Mouse (Mus musculus) embryonic facial prominence, embryonic 13.5 days (tissue): ENCODE data around the gene Ccdc33. TPM values are rescaled to one million over a fixed set of nuclear protein-coding genes. Genes with fewer than 3 reads are reported as not detected.

ENCODE experiments used
- ATAC-seq: fragments of 200-750 bp; cut with Nextera tagmentation; 2 replicates; pipeline ENCODE4 v1.8.0; 2017; ENCODE audit warnings: low read depth; ENCODE audit not compliant: insufficient number of reproducible peaks, insufficient read depth, low FRiP score, low TSS enrichment
- H3K27ac ChIP-seq: fragments of 300-500 bp; sonication (generic); 2 replicates; pipeline ENCODE4 v1.5.1; 2015; ENCODE audit warnings: moderate library complexity, mild to moderate bottlenecking, inconsistent platforms
- H3K27me3 ChIP-seq: fragments of 300-500 bp; sonication (generic); 2 replicates; pipeline ENCODE4 v1.6.1; 2015; ENCODE audit warnings: mild to moderate bottlenecking, inconsistent platforms
- H3K36me3 ChIP-seq: fragments of 300-500 bp; sonication (generic); 2 replicates; pipeline ENCODE4 v1.6.1; 2015; ENCODE audit warnings: mild to moderate bottlenecking, inconsistent platforms
- H3K4me1 ChIP-seq: fragments of 300-500 bp; sonication (generic); 2 replicates; pipeline ENCODE4 v1.6.1; 2015; ENCODE audit warnings: inconsistent platforms
- H3K4me2 ChIP-seq: fragments of 300-500 bp; sonication (generic); 2 replicates; pipeline ENCODE4 v1.6.1; 2015; ENCODE audit warnings: moderate library complexity, mild to moderate bottlenecking, inconsistent platforms
- H3K4me3 ChIP-seq: fragments of 300-500 bp; sonication (generic); 2 replicates; pipeline ENCODE4 v1.5.1; 2015; ENCODE audit warnings: mild to moderate bottlenecking, inconsistent platforms
- H3K9ac ChIP-seq: fragments of 300-500 bp; sonication (generic); 2 replicates; pipeline ENCODE4 v1.6.1; 2015; ENCODE audit warnings: mild to moderate bottlenecking, inconsistent platforms
- H3K9me3 ChIP-seq: fragments of 300-500 bp; sonication (generic); 2 replicates; pipeline ENCODE4 v1.6.1; 2016; ENCODE audit warnings: inconsistent platforms
- WGBS: fragments of 180-500 bp; shearing (Covaris S2); methylation state at CpG from one replicate; pipeline ENCODE4 v1.1.7; 2015; ENCODE audit warnings: mixed read lengths; 5-methylcytosine and 5-hydroxymethylcytosine counted together
- polyA plus RNA-seq: library from polyadenylated mRNA; unstranded; fragments of >200 nt; fragmentation: Nextera tagmentation; extraction: Ambion mirVana; gene quantifications from 2 replicates; pipeline ENCODE4 v1.2.1, GENCODE M21; 2015

Gene Ccdc33
- polyA plus RNA-seq, 1 experiment from 2014 or later: not detected

DNA sequence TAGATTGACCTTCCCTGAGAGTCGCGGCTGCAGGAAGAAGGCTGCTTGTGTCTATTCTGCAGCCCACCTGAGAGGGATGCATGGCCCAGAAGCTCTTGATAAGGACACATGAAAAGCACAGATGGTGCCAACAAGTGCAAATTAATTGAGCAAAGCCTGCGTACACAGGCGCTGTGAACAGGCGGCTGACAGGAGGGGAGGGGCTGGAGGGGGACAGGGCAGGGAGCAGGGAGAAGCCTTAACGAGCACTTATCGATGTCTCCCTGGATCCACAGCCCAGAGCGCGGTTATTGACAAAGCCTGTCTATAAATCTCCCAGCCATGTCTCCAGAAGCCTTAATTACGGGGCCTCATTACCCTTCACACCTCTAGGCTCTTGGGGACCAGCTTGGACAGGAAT lies 73.8 kb downstream of the Ccdc33 start:
- WGBS: 31% methylated on average over 10 of the region's 10 CpGs
- no peak overlapping the region for H3K27ac ChIP-seq
- ATAC-seq: no peak

DNA sequence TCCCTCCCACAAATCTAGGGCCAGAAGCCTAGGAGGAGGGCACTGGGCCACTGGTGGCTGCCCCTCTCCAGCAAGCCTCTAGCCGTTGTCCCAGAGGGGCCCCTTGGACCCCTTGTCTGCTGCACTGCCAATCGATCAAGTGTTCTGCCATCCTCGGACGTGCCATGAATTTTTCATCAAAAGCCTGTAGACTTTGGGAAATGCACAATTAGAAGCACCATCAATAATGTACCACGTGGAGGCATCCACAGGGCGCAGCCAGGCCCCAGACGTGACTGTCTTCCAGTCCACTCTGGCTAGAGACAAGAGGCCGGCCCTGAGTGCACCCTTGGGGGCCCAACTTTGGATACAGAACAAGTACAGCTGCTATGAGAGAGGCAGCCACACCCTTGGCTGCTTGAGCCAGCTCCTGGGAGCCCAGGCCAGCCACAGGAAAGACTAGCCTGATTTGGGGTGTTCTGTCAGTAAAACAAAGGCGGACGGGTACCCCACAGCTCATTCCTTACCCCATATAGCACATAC lies 75.1 kb downstream of the Ccdc33 start:
- Histone ChIP-seq H3K9me3 (no peaks in the 10 kb centered on the region), H3K4me2 (no peak overlapping the region), H3K4me3 (no peak overlapping the region), H3K9ac (no peak overlapping the region), H3K27ac (no peak overlapping the region), H3K36me3 (no peaks in the 10 kb centered on the region), H3K27me3 (peaks cover 20% of the 10 kb centered on the region), H3K4me1 (peaks cover 27% of the 10 kb centered on the region)
- ATAC-seq: no peak
- 83% methylated on average over 10 of the region's 10 CpGs for WGBS

More for the DNA sequence above, 73.8 kb downstream of the Ccdc33 start:
- Histone ChIP-seq H3K36me3 (no peaks in the 10 kb centered on the region), H3K9me3 (no peaks in the 10 kb centered on the region), H3K4me2 (no peak overlapping the region), H3K27me3 (peaks cover 23% of the 10 kb centered on the region), H3K4me3 (no peak overlapping the region), H3K4me1 (peaks cover 32% of the 10 kb centered on the region), H3K9ac (no peak overlapping the region)

DNA sequence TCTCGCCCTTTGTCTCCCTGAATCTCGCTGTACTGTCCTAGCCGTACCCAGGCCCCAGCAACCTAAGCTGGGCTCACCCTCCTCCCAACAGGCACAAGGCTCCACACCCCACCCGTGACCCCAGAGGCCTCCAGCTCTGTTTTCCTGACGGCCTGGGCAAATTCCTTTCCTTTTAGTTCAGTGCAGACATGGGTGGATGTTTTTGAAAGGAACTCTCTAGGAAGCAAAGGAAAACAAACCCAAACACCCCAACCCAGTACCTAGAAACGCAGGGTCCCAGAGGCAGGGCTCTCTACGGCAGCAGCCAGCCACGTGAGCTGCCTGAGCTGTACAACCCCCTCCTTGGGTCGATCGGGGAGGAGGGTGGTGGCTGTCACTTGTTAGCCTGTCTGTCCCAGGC lies 76.2 kb downstream of the Ccdc33 start:
- no peak overlapping the region for H3K27ac ChIP-seq
- 0 out of 2 replicates have a peak overlapping the region, but pooled peaks have one; percentile 8 for H3K9ac ChIP-seq
- H3K36me3 ChIP-seq: no peaks in the 10 kb centered on the region
- no peak for ATAC-seq
- H3K27me3 ChIP-seq: peaks cover 25% of the 10 kb centered on the region
- H3K9me3 ChIP-seq: no peaks in the 10 kb centered on the region
- WGBS: 30% methylated on average over 10 of the region's 10 CpGs
- no peak overlapping the region for H3K4me3 ChIP-seq
- no peak overlapping the region for H3K4me2 ChIP-seq
- peaks cover 23% of the 10 kb centered on the region for H3K4me1 ChIP-seq

DNA sequence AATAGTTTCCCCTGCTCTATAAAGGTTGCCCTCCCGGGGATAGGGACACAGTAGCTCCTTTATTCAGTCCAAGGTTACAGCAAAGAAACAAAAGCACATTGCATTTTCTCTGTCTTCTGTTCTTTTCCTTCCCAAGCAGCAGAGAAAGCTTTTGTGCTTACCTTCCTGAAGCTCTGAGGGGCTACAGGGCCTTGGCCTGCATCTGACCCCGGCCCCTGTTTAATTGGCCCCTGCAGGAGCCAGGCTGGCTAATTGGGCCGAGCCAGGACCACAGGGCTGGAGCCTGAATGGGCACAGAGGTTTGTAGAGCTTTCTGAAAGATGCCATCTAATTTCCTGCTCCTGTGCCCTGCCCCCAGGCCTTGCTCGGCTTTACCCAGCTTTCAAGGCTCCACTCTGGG lies 77.6 kb downstream of the Ccdc33 start:
- ATAC-seq: no peak
- H3K36me3 ChIP-seq: no peaks in the 10 kb centered on the region
- peak overlapping the region; percentile 48; the same call in 1 of the 2 replicates for H3K27ac ChIP-seq
- WGBS: 18% methylated on average over 4 of the region's 4 CpGs
- H3K4me2 ChIP-seq: no peak overlapping the region
- 0 out of 2 replicates have a peak overlapping the region, but pooled peaks have one; percentile 32 for H3K9ac ChIP-seq
- no peaks in the 10 kb centered on the region for H3K9me3 ChIP-seq
- H3K4me3 ChIP-seq: no peak overlapping the region
- H3K4me1 ChIP-seq: peaks cover 23% of the 10 kb centered on the region
- H3K27me3 ChIP-seq: peaks cover 35% of the 10 kb centered on the region

DNA sequence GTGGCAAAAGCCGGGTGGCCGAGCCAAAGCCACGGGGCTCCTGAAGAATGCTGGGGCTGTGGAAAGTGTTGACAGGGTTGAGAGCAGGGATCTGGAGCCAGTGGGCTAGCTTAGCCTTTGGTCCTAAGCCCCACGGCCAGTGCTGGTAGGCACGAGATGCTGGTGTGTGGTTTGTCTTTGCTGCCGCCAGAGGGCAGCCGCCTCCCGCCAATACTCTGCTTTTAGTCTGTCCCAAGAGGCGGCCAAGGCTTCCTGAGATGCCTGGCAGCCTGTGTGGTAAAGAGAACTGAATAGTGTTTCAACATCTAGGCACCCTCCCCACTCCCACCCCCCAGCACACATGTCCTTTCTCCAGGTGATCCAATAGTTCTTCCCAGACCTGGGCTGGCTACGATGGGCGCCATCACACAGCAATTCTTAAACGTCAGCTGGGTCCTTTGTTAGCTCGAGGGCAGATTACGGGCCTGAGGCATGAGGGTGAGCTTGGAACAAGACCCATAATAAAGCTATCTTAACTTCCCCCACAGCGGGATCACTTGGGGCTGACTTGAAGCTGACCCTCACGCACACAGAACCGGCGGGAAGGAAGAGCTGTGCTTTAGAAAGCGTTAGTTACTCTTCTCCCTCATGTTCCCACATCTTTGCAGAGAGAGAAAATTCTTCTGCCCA lies 80.0 kb downstream of the Ccdc33 start:
- Histone ChIP-seq H3K9me3 (no peaks in the 10 kb centered on the region), H3K4me2 (no peak overlapping the region), H3K27me3 (peaks cover 26% of the 10 kb centered on the region), H3K4me3 (no peak overlapping the region), H3K4me1 (peaks cover 23% of the 10 kb centered on the region), H3K9ac (0 out of 2 replicates have a peak overlapping the region, but pooled peaks have one; percentile 27), H3K36me3 (no peaks in the 10 kb centered on the region), H3K27ac (no peak overlapping the region)
- WGBS: 24% methylated on average over 19 of the region's 19 CpGs
- ATAC-seq: no peak; the same call in 1 of the 2 replicates

DNA sequence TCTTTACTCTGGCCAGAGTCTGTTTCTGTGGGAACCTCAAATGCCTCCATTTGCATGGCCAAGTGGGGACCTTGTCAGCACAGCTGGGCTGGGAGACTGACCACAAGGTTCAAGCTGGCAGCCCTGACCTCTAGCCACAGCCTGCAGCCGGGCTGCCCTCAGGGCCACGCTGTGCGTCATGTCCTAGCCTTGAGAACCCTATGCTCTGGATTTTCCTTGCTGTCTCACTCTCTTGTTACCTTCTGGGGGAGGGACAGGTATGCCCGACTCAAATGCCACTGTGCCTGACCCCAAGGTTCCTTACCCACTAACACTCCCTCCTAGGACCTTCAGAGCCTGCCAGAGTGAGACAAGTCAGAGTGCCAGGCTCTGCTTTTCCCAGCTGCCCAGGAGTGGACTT lies 81.7 kb downstream of the Ccdc33 start:
- Histone ChIP-seq H3K27ac (no peak overlapping the region), H3K9ac (no peak overlapping the region), H3K4me3 (no peak overlapping the region), H3K4me1 (peaks cover 15% of the 10 kb centered on the region), H3K36me3 (no peaks in the 10 kb centered on the region), H3K4me2 (no peak overlapping the region), H3K9me3 (no peaks in the 10 kb centered on the region), H3K27me3 (peaks cover 29% of the 10 kb centered on the region)
- no peak for ATAC-seq
- 77% methylated on average over 4 of the region's 4 CpGs for WGBS

DNA sequence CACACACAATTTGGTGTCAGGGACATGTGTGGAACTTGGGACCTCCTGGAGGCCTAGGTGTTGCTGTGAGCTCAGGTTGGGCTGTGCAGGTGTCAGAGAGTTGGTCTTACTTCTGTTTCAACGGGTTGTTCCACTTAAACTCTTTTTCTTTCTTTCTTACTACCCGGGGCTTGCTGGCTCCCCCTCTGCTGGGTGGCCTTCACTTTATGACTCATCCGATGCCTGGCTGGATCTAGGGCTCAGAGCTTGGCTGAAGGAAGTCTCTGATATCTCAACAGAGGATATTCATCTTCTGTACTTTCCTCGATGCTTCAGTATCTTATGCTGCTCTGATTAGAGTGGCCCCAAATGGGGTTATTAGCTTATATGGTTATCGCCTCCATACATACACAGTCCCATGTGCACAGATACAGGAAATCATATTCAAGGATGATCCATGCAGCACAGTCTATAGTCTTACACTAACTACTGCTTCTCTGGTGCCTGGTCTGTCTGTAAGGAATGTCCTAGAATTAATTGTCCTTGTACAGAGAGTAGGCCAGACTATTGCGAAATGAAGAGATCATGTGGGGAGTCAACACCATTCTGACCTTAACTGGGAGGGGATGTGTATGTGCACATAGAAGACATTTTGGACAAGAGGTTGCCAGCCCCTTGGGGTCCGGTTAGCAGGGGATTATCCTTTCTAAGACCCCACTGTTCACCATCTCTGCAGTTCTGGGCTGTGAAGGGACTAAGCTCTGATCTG lies 82.5 kb downstream of the Ccdc33 start:
- H3K9ac ChIP-seq: no peak overlapping the region
- H3K9me3 ChIP-seq: no peaks in the 10 kb centered on the region
- no peak overlapping the region for H3K27ac ChIP-seq
- H3K27me3 ChIP-seq: peaks cover 29% of the 10 kb centered on the region
- H3K4me1 ChIP-seq: peaks cover 7% of the 10 kb centered on the region
- no peak overlapping the region for H3K4me2 ChIP-seq
- no peak overlapping the region for H3K4me3 ChIP-seq
- H3K36me3 ChIP-seq: no peaks in the 10 kb centered on the region
- no peak for ATAC-seq
- 72% methylated on average over 7 of the region's 7 CpGs for WGBS

DNA sequence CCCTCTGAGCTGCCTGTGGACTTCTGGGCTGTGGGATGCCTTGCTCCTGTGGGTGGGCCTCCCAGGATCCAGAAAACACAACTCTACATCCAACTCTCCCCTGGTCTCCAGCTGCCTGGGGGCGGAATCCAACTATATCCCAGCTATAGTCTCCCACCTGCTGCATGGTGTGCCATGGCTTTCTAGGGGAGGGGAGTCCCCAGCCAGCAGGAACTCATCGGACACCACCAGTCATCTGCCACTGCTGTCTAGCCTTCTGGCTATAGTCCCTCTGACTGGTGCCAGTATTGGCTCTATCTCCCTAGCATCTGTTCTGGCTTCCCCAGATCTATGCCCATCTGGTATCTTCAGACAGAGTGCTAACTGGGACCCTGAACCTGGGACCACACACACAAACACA lies 83.1 kb downstream of the Ccdc33 start:
- 70% methylated on average over 2 of the region's 2 CpGs for WGBS
- ATAC-seq: no peak
- Histone ChIP-seq H3K36me3 (no peaks in the 10 kb centered on the region), H3K27ac (no peak overlapping the region), H3K9ac (no peak overlapping the region), H3K4me1 (peaks cover 4% of the 10 kb centered on the region; the same call in 1 of the 2 replicates), H3K4me3 (no peak overlapping the region), H3K9me3 (no peaks in the 10 kb centered on the region), H3K27me3 (peaks cover 29% of the 10 kb centered on the region), H3K4me2 (no peak overlapping the region)

DNA sequence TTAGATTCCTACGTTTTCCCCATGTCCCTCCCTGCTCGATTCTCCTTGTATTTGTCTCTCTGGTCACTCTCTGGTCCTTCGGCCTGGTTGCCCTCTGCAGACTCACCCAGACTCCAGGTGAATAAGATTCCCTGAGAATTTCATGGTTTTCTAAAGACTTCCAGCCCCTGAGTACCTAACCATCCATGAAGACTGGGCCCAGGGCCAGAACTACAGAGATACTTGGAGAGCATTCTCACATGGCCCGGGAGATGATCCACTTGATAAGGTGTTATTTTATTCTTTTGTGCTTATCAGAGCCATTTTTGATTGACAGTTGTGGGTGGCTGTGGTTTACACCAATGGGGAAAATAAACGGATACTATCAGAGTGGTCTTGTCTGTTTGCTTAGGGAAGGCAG lies 86.7 kb downstream of the Ccdc33 start:
- Histone ChIP-seq H3K27ac (no peak overlapping the region), H3K27me3 (peaks cover 10% of the 10 kb centered on the region), H3K4me1 (no peaks in the 10 kb centered on the region), H3K9ac (no peak overlapping the region), H3K36me3 (no peaks in the 10 kb centered on the region), H3K9me3 (no peaks in the 10 kb centered on the region), H3K4me2 (no peak overlapping the region), H3K4me3 (no peak overlapping the region)
- no peak for ATAC-seq
- 76% methylated on average over 5 of the region's 5 CpGs for WGBS

DNA sequence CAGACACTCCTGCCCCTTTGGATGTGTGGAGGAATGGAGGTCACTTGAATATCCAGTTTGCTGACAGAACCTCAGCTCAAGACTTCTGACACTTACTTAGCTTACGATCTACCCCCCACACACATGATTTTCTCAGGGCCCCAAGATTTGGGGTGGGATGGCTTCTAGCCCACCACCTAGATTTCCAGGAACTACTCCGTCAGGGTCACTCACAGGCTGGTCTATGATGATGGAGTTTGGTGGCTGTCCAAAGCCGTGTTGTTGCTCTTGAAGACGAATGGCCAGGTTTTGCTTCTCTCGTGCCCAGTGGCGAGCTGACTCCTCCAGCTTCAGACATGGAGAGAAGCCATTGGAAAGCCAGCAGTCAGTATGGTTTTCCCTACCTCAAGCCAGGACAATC lies 89.0 kb downstream of the Ccdc33 start:
- Histone ChIP-seq H3K9me3 (no peaks in the 10 kb centered on the region), H3K9ac (no peak overlapping the region), H3K27me3 (peaks cover 5% of the 10 kb centered on the region), H3K4me1 (no peaks in the 10 kb centered on the region), H3K27ac (no peak overlapping the region), H3K4me3 (no peak overlapping the region), H3K4me2 (no peak overlapping the region), H3K36me3 (no peaks in the 10 kb centered on the region)
- ATAC-seq: no peak
- 86% methylated on average over 6 of the region's 6 CpGs for WGBS

DNA sequence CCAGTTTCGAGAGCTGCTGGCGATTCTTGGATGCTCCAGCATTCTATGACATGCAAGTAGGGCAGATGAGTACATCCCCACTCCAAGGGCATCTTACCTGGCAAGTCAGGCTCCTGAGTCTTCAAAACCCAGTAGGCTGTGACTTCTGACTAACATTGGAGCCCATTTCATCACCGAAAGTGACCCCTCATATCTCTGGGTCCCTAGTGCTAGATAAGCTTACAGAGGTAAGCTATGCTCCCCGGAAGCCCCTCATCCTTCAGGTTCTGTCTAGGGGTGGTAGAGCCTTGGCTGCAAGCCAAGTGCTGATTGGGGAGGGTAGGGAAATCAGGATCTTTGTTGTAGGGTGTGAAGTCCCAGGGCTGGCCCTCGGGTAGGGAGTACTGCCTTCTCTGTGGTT lies 89.8 kb downstream of the Ccdc33 start:
- Histone ChIP-seq H3K27ac (no peak overlapping the region), H3K4me2 (no peak overlapping the region), H3K9ac (no peak overlapping the region), H3K27me3 (peaks cover 5% of the 10 kb centered on the region), H3K36me3 (no peaks in the 10 kb centered on the region), H3K4me3 (no peak overlapping the region), H3K9me3 (no peaks in the 10 kb centered on the region), H3K4me1 (no peaks in the 10 kb centered on the region)
- 70% methylated on average over 5 of the region's 5 CpGs for WGBS
- ATAC-seq: no peak
